Mouse (Mus musculus) kidney, postnatal 4 days (tissue): ENCODE data around the gene Nrxn3.

Experiments
- DNase-seq, 2 experiments: peaks; one replicate each; pipeline ENCODE4 v3.0.0; 2021; ENCODE audit warnings: mixed read lengths in 2 of 2

Nrxn3 gene

DNA sequence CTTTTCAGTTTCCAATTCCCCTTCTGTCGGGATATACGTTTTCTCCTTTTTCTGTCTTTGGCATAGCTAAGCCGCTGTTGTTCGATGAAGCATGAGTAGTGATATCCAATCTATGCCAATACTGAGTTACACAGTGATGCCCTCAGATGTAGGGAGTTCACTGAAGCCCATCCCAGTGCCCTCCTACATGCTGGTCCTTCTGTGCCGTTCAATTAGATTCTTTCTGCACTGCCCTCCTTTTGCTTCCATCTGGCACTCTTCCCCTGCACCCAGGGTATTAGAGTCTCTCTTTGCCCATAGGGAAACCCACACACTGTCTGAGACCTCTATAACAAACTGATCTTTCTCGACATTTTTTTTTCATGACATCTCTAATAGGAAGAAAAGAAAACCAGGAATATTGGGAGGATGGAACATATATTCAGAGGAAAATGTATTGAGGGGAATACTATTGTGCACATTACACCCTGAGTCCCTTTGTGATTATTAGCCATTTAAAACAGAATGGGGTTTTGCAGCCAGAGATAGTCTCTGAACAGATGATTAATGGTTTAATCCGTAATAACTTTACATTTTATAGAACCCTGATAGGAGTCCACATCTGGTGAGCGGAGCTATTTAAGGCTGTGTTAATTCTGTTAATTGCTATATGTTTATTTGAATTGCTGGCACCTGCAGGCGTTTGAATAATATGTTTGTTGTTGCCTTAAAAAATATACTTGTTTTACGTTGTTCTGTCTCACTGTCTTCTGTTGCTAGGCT lies 476.3 kb downstream of the Nrxn3 start:
- DNase-seq, result no peak

DNA sequence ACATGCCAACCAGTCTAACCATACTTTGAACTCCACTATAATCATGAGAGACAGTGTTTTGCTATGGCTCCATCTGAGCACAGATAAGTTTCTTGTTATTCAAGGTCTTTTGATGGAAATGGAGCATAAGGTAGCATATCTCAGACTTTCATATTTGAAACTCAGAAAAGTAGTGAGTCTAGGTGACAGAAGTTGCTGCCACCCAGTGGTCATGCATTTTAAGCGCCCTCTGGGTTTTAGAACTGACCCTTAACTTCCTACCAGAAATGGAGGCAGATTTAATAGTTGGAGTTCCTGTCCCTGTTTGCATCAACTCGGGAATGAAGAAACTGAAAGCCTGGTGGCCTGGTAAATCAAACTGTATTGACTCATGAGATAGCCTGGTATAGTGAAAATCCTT lies 488.9 kb downstream of the Nrxn3 start:
- peak; percentile 4 to 12 for DNase-seq

DNA sequence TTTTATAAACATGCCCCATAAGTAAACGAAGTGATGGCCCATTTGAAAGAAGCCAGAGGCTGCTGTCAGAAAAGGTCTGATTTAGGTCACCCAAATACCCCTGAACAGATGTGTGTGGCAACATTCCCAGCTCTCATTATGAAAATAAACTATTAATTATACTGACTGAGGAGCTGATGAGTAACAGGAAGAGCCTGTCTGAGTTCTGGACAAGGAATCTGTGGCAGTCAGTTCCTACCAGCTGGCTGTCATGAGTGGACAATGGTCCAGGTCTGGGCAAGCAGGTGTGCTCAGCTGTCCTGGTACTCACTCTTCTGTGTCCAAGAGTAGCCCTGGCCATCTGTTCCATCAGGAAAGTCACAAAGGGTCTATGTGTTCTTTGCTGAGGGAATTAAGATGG lies 517.1 kb downstream of the Nrxn3 start:
- peak; percentile 1 to 2 for DNase-seq

DNA sequence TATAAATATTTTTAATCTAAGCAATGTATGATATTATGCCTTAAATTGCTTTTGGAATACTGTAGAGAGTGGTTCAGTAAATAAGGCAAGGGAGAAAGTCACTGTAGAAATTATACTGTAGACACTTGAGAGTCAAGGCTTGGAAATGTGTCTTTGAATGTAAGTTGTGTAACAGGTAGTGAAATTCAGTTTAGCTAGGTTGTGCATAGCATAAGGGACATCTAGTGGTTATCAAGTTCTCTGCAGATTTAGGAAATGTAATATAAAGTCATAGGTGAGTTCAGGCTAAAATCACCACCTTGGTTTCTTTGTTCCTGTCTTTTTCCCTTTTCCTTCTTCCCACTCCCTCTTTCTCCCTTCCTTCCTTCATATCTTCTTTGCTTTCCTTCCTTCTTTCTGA lies 518.9 kb downstream of the Nrxn3 start:
- no peak for DNase-seq

DNA sequence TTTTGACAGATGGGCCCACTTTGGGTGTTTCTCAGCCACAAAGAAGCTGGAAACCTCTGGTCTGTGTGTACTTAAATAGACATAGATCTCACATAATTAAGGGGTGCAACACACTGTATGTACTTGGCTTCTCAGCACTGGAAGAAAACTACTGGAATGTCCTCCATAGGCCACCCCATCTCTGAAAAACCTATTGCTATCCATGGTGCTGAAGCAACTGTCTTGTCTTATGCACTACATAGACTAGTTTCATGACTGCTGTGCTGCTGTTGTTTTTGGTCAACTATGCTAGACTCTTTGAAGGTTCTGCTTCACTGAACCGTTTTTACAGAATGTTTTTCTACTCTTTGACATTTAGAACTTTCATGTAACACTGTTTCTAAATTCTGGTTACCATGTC lies 519.8 kb downstream of the Nrxn3 start:
- DNase-seq, result no peak

DNA sequence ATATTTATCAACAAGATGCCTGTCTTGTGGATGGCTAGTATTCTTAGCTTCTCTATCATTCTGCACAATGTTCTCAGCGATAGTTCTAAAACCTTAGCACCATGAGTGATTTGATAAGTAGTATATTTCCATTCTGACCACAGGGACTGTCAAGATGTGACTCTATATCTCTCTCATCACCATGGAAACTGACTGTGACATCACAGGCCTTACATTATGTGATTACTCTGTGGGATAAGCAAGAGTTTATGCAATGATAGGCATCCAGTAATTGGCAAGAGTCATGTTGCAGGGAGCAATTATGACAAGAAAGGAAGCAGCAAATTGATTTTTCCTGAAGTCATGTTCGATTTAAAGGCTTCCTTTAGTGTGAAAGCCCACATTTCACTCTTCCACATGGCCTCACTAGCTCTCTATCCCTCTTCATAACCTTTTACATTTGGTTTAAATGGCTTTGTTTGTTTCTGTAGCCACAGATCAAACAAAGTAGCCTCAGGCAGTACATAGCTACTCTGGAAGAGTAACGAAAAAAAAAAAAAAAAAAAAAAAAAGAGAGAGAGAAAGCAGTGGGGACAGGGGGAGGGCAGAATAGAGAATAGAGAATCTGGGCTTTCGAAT lies 532.7 kb downstream of the Nrxn3 start:
- DNase-seq, result no peak

DNA sequence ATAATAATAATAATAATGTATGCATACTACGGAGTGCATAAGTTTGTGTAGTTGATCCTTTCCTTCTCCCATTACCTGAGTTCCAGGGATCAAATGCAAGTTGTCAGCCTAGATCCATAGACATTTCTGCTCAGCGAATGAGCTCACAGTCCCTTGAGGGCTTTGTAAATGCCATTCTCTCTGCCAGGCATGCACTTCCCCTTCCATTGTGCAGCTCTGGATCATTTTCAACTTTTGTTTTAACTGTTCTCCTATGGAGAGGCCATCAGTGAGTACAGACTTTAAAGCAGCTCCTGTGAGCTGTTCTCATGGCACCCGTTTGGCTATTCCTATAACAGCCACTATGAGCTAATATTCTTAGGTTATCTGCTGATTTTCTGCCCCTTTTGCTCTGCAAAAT lies 536.2 kb downstream of the Nrxn3 start:
- DNase-seq, result no peak

DNA sequence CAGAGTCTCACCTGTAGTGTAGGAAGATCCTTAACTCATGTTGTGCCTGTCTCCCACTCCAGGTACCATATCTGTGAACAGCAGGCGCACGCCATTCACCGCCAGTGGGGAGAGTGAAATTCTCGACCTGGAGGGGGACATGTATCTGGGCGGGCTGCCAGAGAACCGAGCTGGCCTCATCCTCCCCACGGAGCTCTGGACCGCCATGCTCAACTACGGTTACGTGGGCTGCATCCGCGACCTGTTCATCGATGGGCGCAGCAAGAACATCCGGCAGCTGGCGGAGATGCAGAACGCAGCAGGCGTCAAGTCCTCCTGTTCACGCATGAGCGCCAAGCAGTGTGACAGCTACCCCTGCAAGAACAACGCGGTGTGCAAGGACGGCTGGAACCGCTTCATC lies 537.4 kb downstream of the Nrxn3 start:
- no peak for DNase-seq

DNA sequence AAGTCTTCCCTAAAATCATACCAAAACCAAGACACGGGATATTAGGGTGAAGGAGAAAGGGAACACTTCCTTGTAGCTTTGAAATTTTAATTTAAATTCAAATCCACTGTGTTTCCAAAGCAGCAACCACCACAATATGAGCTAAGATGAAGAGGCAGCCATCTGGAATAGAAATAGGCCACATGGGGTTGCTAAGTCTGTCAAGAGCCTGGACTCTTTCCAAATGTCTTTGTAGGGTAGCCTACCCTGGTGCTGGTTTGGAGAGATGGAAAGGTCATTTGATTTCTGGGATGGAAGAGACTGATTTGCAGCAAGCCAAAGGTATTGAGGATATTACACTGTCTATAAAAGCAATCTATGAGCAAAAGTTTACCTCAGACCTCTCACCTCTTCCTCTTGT lies 539.6 kb downstream of the Nrxn3 start:
- no peak for DNase-seq

DNA sequence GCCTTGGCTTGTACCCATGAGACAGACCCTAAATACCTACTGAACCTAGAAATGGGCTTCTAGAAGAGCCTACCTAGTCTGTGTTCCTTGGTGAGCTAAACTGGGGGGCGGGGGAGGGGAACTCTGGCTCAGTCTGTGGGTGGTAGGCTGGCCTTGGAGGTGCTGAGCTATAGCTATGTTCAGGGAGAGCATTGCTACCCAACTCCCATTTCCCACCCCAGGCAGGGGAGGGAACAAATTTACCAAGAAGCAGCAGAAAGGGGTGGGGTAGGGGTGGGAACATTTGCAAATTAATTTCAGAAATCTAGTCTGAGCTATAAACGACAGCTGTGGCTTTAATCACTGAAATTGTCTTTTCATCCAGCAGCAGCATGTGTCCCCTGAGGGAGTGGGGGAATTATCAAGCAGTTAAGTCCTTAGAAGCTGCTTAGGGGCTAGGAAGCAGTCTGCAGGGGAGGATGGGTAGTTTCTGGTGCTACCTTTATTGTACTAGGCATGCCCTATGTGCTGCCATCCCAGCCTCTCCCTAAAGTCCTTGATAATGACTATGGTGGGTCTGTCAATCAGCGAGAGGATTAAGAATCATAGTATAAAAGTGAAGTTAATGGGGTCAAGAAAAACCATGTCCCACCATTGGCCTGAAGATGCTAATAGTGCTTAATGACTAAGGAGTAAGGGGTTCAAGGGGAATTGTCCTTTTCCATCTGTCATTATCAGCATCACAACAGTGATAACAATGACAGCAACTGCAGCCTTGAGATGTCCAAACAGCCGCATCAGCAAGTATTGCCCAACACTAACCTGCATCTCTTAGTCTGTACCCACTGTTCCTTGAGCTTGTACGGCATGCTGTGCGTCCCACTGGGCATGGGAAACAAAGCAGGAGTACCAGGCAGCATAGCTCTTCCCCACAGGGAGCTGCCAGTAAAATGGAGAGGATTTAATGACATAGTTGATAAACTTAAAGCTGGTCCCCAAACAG lies 560.0 kb downstream of the Nrxn3 start:
- DNase-seq, result no peak

DNA sequence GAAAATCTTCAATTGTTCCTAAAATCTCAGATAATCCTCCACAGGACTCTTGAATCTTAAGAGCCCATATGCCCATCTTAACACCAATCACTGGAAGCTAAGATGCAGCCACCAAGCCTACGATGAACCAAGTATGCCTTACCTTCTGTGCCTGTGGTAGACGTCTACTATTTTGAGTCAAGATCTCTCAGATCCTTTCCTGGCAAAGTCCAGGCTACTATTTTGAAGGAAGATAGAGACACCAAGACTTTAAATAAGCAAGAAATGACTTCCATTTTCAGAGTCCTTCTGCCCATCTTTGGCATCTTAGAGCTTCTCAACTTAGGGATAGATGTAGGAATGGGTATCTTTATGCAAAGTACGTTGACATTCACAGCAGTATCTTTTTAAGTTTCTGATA lies 561.7 kb downstream of the Nrxn3 start:
- no peak for DNase-seq

DNA sequence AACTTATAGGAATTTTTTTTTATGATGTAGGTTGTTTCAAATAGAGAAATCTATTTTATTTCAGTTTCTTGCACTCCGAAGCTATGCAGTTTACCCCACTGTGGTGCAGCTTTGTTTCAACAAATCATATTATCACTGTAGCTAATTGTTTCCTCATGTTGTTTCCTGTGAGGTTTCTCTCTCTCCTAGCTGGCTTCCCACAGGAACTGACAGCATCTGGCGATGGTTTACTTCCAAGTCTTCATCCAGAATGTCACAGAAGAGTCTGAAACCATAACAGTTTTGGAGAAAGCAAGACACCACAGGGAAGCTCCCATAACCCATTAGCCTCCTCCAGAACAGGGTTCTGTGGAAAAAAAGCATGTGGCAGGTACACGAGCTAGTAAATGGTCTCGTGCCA lies 564.4 kb downstream of the Nrxn3 start:
- no peak for DNase-seq

DNA sequence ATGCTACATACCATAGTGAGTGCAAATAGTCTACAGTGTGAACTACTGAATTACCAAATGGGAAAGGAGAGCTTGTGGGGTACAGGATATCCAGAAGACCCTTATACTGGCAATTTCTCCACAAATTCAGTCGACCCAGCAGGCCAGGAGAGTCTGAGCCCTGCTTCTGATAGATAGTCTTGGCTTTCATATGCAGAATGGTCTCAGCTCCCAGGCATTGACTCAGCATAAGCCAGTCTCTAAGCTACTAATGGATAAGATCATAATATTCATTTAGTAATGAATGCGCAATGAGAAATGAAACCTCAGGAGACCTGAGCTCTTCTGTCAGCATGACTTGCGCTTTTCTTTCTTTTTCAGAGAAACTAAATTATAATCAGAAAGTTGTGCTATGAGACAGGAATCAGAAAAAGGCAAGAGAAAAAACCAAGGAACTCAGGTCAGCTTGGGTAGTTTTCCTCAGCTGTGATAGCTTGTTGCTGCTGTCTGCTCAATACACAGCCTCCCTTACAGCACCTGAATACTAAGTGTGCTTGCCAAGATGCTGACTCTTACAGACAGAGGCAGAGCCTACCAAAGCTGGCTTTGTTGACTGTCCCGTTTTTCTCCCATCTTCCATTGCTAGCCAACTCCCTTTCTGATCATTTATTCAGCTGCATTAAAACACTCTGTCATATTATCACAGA lies 567.1 kb downstream of the Nrxn3 start:
- no peak for DNase-seq

DNA sequence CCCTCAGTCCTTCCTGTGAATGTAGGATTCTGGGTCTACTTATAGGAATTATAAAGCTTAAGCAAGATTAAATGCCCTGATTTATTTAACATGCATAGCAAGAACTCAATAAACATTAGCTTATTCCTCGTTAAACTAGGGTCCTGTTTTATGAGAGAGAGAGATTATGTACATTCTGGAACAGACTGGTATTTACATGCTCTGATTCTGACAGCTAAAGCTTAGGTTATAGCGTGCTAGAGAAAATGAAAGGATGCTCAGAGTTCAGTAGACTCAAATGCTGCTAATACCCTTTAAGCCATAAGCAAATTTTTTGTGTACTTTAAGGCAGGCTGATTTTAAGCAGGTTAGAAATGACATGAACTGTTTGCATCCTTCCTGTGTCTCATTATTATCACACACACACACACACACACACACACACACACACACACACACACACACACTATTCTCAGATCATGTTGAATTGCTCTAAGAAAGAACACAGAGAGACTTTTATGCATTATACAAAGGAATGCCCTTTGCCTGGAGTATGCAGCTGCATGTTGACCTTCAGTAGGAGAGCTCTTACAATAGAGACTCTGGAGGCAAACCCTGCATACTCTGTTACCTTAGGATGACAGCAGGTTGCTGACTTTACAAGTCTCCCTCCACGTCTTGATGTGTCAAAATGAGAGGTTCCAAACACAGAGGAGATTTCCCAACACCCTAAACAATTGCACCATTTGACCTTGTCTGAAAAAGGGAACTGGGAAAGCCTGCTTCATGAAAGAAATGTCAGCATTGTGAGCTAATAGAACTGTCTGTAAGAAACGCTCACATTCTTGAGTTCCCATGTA lies 568.3 kb downstream of the Nrxn3 start:
- no peak for DNase-seq

DNA sequence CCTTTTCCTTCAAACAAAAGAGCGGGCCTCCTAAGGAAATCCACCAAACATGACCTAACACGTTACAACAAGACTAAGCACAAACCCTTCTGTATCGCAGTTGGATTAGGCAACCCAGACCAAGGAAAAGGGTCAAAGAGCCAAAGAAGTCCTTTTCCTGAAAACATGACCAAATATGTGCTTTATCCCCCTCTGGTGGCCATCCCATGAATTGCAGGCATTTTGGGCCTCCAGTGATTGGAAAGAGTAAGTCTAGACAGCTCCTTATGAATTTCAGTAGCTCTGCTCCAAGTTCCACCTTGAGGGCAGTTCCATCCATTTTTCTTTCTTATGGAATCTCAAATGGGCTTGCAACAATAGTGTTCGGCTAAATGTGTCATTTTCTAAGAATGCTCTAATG lies 579.3 kb downstream of the Nrxn3 start:
- DNase-seq, result peak; percentile 74 to 76

DNA sequence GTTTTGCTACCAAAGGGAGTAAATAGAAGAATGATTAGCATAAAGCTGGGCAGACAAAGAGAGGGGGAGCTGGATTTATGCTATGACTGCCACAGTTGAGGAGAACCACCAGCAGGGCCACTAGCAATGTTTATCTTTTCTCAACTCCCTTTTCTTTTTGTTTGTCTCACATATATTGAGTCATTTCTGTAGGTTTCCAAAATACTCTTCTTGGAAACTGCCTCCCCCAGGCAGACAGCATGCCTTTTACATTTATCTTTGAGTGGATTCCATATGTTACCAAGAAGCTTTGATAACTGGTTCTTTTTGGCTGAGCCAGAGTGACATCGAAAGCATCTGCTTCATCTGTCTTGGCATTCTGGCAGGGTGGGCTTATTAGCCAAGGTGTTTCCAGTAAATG lies 587.5 kb downstream of the Nrxn3 start:
- no peak for DNase-seq

DNA sequence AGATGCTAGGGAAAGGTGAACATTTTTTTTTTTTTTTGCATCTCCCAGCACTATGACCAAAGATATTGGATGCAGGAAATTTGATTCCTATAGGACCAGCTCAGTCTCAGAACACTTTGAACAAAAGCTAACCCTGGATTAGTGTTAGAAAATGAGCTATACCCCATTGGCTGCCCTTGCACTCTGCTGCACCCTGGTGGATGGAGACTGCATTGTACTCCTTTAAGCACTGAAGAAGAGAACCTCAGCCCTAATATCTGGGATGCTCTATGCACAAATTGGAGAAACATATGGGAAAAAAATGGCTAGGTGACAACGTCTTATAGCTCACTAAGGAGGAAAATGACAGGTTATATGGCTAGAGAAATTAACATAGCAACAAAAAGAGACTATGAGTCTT lies 589.9 kb downstream of the Nrxn3 start:
- DNase-seq, result peak; percentile 40 to 47

DNA sequence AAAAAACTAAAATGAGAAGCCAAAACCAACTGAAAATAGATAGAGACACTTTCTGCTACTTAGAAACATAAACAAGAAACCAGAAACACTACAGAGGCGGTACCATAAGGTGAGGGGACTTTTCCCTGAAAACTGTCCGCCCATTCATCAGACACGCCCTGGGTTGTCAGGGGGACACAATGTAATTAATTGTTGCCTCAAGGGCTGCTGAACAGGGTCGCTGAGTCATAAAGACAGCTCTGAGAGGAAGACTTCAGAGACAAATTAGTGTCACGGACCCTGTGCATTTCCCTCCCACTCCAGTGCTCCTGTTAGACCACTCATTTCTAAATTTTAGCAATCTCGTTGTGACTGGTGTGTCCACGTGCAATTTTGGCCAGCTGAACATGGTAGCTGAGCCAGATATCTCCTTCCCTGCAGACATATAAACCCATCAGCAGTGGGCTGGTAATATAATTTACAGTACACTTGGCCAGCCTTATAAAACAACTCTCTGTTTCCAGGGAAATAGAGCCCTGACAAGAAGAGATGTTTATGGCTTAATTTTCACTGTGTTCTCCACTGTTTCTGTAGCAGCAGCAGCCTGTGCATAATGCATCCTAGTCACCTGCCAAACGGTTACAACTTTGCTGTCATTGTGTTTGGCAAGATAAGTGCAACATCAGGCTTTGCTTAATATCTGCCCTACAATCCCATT lies 603.3 kb downstream of the Nrxn3 start:
- peak in 1 of 2 experiments; percentile 2 for DNase-seq

DNA sequence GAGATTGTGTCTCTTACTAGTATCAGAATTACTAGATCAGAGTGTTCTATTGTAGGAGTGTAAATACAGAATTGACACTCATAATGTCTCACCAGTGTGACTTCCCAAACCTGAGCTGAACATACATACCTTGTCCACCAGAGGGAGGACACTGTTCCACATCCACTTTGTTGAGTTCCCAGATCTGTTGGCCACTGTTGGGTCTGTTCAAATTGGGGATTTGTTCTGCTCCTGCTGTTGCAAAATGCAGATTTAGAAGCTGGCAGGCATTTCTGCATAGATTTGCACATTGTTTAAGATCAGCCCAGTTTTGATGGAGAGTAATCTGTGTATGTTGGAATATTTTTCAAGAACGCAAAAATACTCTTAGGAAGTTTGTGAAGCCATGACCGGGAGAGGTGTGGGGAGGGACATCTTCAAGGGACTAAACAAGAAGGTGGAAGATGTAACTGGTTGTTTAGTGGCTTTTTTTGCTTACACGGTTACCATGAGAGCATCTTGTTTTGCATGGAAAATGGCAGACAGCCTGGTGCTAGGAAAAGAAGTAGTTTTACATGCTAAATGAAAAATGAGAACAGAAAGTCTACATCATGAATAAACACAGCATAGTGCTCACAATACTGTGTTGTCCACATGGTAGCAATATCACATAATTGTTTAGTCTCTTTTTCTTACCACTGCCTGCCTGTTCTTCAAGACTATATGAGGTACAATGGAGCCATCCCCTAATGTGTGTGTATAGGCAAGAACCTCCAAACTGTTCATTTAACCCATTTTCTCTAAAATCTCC lies 609.0 kb downstream of the Nrxn3 start:
- DNase-seq, result no peak

DNA sequence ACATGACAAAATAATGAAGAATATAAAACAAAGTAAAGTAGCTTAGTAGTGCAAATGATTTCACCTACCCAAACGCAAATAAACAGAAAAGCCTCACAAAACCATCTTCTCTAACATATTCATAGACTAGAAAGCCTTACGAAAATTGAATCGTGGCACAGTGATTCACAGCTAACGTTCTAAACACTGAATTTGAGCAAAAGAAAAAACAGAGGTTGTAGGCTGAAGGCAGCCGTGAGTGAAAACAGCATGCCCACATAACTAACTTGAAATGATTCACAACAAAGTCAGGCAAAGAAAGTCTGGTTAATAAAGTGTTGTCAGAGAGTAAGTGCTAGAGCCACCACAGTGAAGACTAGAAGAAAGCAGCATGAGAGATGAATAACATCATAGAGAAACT lies 610.8 kb downstream of the Nrxn3 start:
- DNase-seq, result no peak

DNA sequence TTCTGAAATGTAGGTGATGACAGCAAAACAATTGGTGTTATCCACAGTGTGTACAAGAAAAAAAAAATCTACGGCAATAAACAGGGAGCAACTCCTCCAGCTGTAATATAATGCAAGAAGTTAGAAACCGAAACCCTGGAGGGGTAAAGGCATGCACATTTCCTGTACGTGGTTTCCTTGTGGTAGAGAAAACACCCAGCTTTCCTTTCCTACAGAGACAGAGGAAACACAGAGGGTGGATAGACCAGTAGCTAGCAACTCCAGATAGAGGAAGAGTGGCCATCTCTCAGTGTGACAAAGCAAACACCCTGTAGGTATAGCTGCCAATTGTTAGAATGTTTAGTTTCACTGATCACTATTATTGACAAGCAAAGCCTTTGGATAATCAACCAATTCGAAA lies 642.2 kb downstream of the Nrxn3 start:
- DNase-seq, result no peak
